Mouse (Mus musculus) lung, adult 2 months (tissue): ENCODE results near the gene Nr6a1.

Experiments used
- CTCF ChIP-seq: fragments of 200-500 bp; IDR thresholded peaks from 2 replicates; pipeline ENCODE4 v1.5.1; 2011; ENCODE audit warnings: mild to moderate bottlenecking, low read length, control low read depth; ENCODE audit not compliant: insufficient read depth
- POLR2A ChIP-seq: fragments of 200-500 bp; IDR thresholded peaks from 2 replicates; pipeline ENCODE4 v1.6.1; 2011; ENCODE audit warnings: low read depth, mild to moderate bottlenecking, control low read depth, low read length, borderline replicate concordance; ENCODE audit errors: extremely low read depth

DNA sequence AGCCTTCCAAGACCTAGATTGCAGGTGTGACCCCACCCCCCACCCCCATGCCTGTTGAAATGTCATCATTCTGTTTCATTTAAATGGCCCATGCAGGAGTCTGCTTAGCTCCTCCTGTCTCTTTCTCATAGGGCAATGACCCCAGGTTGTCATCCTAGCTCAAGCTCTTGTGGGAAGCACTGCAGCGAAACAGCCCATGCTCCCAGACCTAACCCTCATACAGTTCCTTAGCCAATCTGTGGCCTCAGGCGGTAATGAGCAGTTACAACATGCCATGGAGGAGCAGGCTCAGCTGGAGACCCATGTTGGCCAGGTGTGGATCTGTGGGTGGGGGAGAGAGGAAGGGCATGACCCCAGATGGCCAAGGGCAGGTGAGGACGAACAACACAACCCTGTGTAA is 47.7 kb upstream of the Nr6a1 start:
- TF ChIP-seq CTCF (no peak), POLR2A (no peak)
